In the genomic region with DNA sequence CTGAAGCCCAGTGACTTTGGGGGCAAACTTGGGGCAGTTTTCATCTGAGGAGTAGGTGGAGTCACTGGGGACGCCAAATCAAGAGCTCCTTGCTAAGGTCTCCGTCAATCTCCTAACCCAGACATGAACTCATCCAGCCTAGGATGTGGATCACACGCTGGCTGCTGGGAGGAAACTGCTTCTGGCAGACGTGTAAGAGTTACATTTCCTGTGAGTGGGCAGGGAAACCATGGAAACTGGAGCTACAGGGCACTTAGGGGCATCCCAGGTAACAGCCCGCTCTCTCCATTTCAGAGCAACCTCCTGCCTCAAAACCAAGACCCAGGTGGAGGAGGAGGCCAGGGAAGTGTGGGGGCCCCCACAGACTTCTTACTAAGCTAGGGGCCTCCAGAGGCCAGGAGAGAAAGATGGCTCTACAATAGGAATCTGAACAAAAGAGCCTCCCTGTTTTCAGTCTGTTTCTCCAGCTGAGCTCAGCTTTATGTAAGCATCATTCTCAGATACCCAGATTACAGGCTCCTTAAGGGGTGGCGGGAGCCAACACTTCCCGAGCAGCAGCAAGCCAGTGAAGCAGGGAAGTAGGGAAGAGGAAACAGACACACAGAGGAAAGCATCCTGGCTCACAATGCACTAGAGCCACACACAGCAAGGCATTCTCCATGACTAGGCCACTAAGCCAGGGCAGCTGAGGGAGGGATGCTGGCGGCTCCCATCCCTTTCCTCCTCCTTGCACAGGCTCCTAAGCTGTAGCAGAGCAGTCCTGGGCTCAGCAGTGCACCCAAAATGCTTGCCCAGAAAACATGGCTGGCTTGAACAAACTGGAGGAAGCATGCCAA, we compare ENCODE assay signal across 8 mouse cellular contexts.
DNase-seq lines count a peak whose midpoint lies in the region; ATAC-seq and TF ChIP-seq lines count a peak whose summit lies in the region.

No protein-coding gene starts in this region.

- no peak overlapping the region for H3K27ac ChIP-seq in heart, postnatal 0 days (ENCODE audit: low read depth)
- H3K27ac ChIP-seq in forebrain, embryonic 13.5 days: peak overlapping the region; percentile 65

- H3K36me3 ChIP-seq in heart, postnatal 0 days (replicated peaks; ENCODE audit: control insufficient read depth, insufficient read depth, low read length): no peaks in the 10 kb centered on the region
- H3K36me3 ChIP-seq in forebrain, embryonic 13.5 days (ENCODE audit: poor library complexity, severe bottlenecking): peaks cover 5% of the 10 kb centered on the region; the same call in 1 of the 2 replicates

- no peaks in the 10 kb centered on the region for H3K9me3 ChIP-seq in heart, postnatal 0 days (replicated peaks; ENCODE audit: control insufficient read depth, low read length)
- H3K9me3 ChIP-seq in forebrain, embryonic 13.5 days (replicated peaks): no peaks in the 10 kb centered on the region

- peaks cover 19% of the 10 kb centered on the region for H3K4me1 ChIP-seq in heart, postnatal 0 days (ENCODE audit: control insufficient read depth, insufficient read depth)
- peaks cover 38% of the 10 kb centered on the region for H3K4me1 ChIP-seq in forebrain, embryonic 13.5 days

- H3K4me2 ChIP-seq in heart, postnatal 0 days (ENCODE audit: low read depth, low read length): no peak overlapping the region
- H3K4me2 ChIP-seq in forebrain, embryonic 13.5 days: no peak overlapping the region

- TF ChIP-seq EP300 in heart, postnatal 0 days (IDR thresholded peaks at IDR 0.05; ENCODE audit: low read depth): no peak

- H3K27me3 ChIP-seq in heart, postnatal 0 days (ENCODE audit: control insufficient read depth, insufficient read depth, low read length): no peaks in the 10 kb centered on the region
- H3K27me3 ChIP-seq in forebrain, embryonic 13.5 days: no peaks in the 10 kb centered on the region

- ATAC-seq in heart, postnatal 0 days (ENCODE audit: insufficient read depth, low read depth): peak; percentile 55; the same call in 1 of the 2 replicates
- no peak for ATAC-seq in forebrain, embryonic 13.5 days

- TF ChIP-seq CTCF in heart, postnatal 0 days (IDR thresholded peaks at IDR 0.05; ENCODE audit: low read depth): no peak

- H3K4me3 ChIP-seq in heart, postnatal 0 days (ENCODE audit: low read depth, low read length): no peak overlapping the region
- H3K4me3 ChIP-seq in forebrain, embryonic 13.5 days: no peak overlapping the region

- no peak for DNase-seq in heart, postnatal 0 days (ENCODE audit: low spot score)
- no peak for DNase-seq in heart, postnatal 36 days
- peak; percentile 22 for DNase-seq in cerebellum, adult 11 months
- peak; percentile 29 to 40 for DNase-seq in left cerebral cortex, postnatal 36 days (ENCODE audit: low spot score in 2 of 2)
- DNase-seq in liver: no peak
- no peak for DNase-seq in spleen, postnatal 14 days (ENCODE audit: low spot score in 2 of 2)
- no peak for DNase-seq in urinary bladder, postnatal 36 days (ENCODE audit: low spot score in 2 of 2)

- intact Hi-C loops in heart, postnatal 36 days (cut with DNase I): no loop called here
- intact Hi-C loops in left cerebral cortex, postnatal 36 days (cut with DNase I): loop anchor here (5.0 kb wide), 1 partner anchor 56 kb away; no protein-coding TSS in a partner anchor

- WGBS in heart, postnatal 0 days: 40% methylated on average over 8 of the region's 8 CpGs
- WGBS in forebrain, embryonic 13.5 days: 43% methylated on average over 8 of the region's 8 CpGs

- H3K9ac ChIP-seq in heart, postnatal 0 days (replicated peaks; ENCODE audit: low read depth, low read length): no peak overlapping the region
- H3K9ac ChIP-seq in forebrain, embryonic 13.5 days: peak overlapping the region; percentile 49

Comparison
In these comparisons a context has a peak if more than half of its experiments do, and no peak if none do; other contexts are left out.
1. DNase-seq: peak in cerebellum, adult 11 months (single experiment) and left cerebral cortex, postnatal 36 days (2 of 2); none in heart, postnatal 0 days (single experiment), heart, postnatal 36 days (0 of 2), liver (single experiment), spleen, postnatal 14 days (0 of 2) and urinary bladder, postnatal 36 days (0 of 2).